Mouse (Mus musculus) thymus, adult 2 months (tissue): ENCODE measurements at regions not wholly inside any gene's neighbourhood (a gene's known extent, or its start where the extent isn't known, plus 50 kb on each side); places are given as distances from the start of the nearest gene placed in this dataset.

Experiments used
- DNase-seq: peaks from one replicate; pipeline ENCODE4 v3.0.0; 2021
- H3K27ac ChIP-seq: fragments of 200-500 bp; 2 replicates; pipeline ENCODE4 v1.5.1; 2012; ENCODE audit warnings: low read length, control low read depth; ENCODE audit not compliant: control insufficient read depth, insufficient read depth
- H3K27me3 ChIP-seq: fragments of 200-500 bp; 2 replicates; pipeline ENCODE4 v1.6.1; 2012; ENCODE audit warnings: mild to moderate bottlenecking, low read length, moderate library complexity, mixed read lengths; ENCODE audit not compliant: control insufficient read depth, insufficient read depth
- H3K36me3 ChIP-seq: fragments of 200-500 bp; 2 replicates; pipeline ENCODE4 v1.6.1; 2012; ENCODE audit warnings: mild to moderate bottlenecking, low read length, moderate library complexity; ENCODE audit not compliant: control insufficient read depth, insufficient read depth
- H3K4me1 ChIP-seq: fragments of 200-500 bp; replicated peaks from 2 replicates; pipeline ENCODE4 v1.6.1; 2012; ENCODE audit warnings: low read length; ENCODE audit not compliant: control insufficient read depth, insufficient read depth
- H3K4me3 ChIP-seq: fragments of 200-500 bp; 2 replicates; pipeline ENCODE4 v1.5.1; 2012; ENCODE audit warnings: mild to moderate bottlenecking, low read length, control low read depth, moderate library complexity; ENCODE audit not compliant: control insufficient read depth, insufficient read depth
- CTCF ChIP-seq: fragments of 200-500 bp; IDR thresholded peaks from 2 replicates; pipeline ENCODE4 v1.5.1; 2012; ENCODE audit warnings: mild to moderate bottlenecking, control low read depth, low read length, moderate library complexity, borderline replicate concordance; ENCODE audit not compliant: control insufficient read depth, poor library complexity, insufficient read depth; ENCODE audit errors: extremely low read depth
- POLR2A ChIP-seq: fragments of 200-500 bp; IDR thresholded peaks from 2 replicates; pipeline ENCODE4 v1.6.1; 2012; ENCODE audit warnings: mild to moderate bottlenecking, low read length, control low read depth, moderate library complexity; ENCODE audit not compliant: control insufficient read depth, poor library complexity, insufficient read depth; ENCODE audit errors: extremely low read depth
- WGBS: fragments of 180-500 bp; shearing (Covaris S2); methylation state at CpG from one replicate; pipeline ENCODE4 v1.1.7; 2018; 5-methylcytosine and 5-hydroxymethylcytosine counted together

- H3K27ac ChIP-seq, result peak overlapping the region; percentile 12; the same call in 1 of the 2 replicates
- H3K36me3 ChIP-seq, result no peaks in the 10 kb centered on the region
- peak; percentile 26 for DNase-seq
- no peak for TF ChIP-seq CTCF
- no peak overlapping the region for H3K4me3 ChIP-seq
- H3K4me1 ChIP-seq, result peaks cover 11% of the 10 kb centered on the region
- 0 out of 2 replicates have a peak, but pooled peaks cover 2% of the 10 kb centered on the region for H3K27me3 ChIP-seq
- 3% methylated on average over 3 of the region's 3 CpGs for WGBS
Observed at GRCm38 (mm10) chr10:99416896-99417479, 154.0 kb downstream of the Dusp6 start.

GRCm38 (mm10) chr10:99417591-99417990 lies 154.6 kb downstream of the Dusp6 start:
- WGBS, result 83% methylated on average over 7 of the region's 7 CpGs
- H3K4me3 ChIP-seq, result no peak overlapping the region
- peaks cover 11% of the 10 kb centered on the region for H3K4me1 ChIP-seq
- H3K27me3 ChIP-seq, result 0 out of 2 replicates have a peak, but pooled peaks cover 2% of the 10 kb centered on the region
- no peak overlapping the region for H3K27ac ChIP-seq
- TF ChIP-seq POLR2A (no peak), CTCF (no peak)
- no peaks in the 10 kb centered on the region for H3K36me3 ChIP-seq
- DNase-seq, result no peak

GRCm38 (mm10) chr10:99418497-99418896 lies 155.5 kb downstream of the Dusp6 start:
- DNase-seq, result no peak
- Histone ChIP-seq H3K36me3 (no peaks in the 10 kb centered on the region), H3K4me1 (peaks cover 11% of the 10 kb centered on the region), H3K27ac (no peak overlapping the region), H3K4me3 (no peak overlapping the region), H3K27me3 (0 out of 2 replicates have a peak, but pooled peaks cover 2% of the 10 kb centered on the region)
- TF ChIP-seq POLR2A, result no peak
- TF ChIP-seq CTCF, result no peak

GRCm38 (mm10) chr10:99419532-99419931 lies 156.5 kb downstream of the Dusp6 start:
- Histone ChIP-seq H3K36me3 (no peaks in the 10 kb centered on the region), H3K4me1 (peaks cover 11% of the 10 kb centered on the region), H3K4me3 (no peak overlapping the region), H3K27ac (no peak overlapping the region), H3K27me3 (0 out of 2 replicates have a peak, but pooled peaks cover 2% of the 10 kb centered on the region)
- no peak for DNase-seq
- 96% methylated on average over 7 of the region's 7 CpGs for WGBS
- TF ChIP-seq CTCF (no peak), POLR2A (no peak)

- Histone ChIP-seq H3K4me3 (no peak overlapping the region), H3K27me3 (no peaks in the 10 kb centered on the region), H3K4me1 (no peaks in the 10 kb centered on the region), H3K36me3 (no peaks in the 10 kb centered on the region), H3K27ac (no peak overlapping the region)
- no peak for DNase-seq
- WGBS, result 97% methylated on average over 5 of the region's 5 CpGs
- no peak for TF ChIP-seq CTCF
- no peak for TF ChIP-seq POLR2A
Observed at GRCm38 (mm10) chr10:99423406-99423805, 160.4 kb downstream of the Dusp6 start.

- H3K36me3 ChIP-seq, result no peaks in the 10 kb centered on the region
- 94% methylated on average over 4 of the region's 4 CpGs for whole genome bisulfite sequencing
- no peaks in the 10 kb centered on the region for H3K27me3 ChIP-seq
- H3K4me1 ChIP-seq, result no peaks in the 10 kb centered on the region
- no peak overlapping the region for H3K27ac ChIP-seq
- no peak overlapping the region for H3K4me3 ChIP-seq
- no peak for TF ChIP-seq CTCF
- TF ChIP-seq POLR2A, result no peak
- no peak for DNase-seq
Observed at GRCm38 (mm10) chr10:99425265-99425664, 162.2 kb downstream of the Dusp6 start.

- no peak overlapping the region for H3K27ac ChIP-seq
Observed at GRCm38 (mm10) chr10:99430175-99430574, 167.1 kb downstream of the Dusp6 start.

More at GRCm38 (mm10) chr10:99430175-99430574, 167.1 kb downstream of the Dusp6 start:
- Histone ChIP-seq H3K4me3 (no peak overlapping the region), H3K36me3 (no peaks in the 10 kb centered on the region), H3K27me3 (no peaks in the 10 kb centered on the region), H3K4me1 (no peaks in the 10 kb centered on the region)
- 93% methylated on average over 9 of the region's 9 CpGs for WGBS
- TF ChIP-seq POLR2A (no peak), CTCF (no peak)
- no peak for DNase-seq
